Comparison of ENCODE assay signal across 21 mouse cellular contexts in the genomic region with DNA sequence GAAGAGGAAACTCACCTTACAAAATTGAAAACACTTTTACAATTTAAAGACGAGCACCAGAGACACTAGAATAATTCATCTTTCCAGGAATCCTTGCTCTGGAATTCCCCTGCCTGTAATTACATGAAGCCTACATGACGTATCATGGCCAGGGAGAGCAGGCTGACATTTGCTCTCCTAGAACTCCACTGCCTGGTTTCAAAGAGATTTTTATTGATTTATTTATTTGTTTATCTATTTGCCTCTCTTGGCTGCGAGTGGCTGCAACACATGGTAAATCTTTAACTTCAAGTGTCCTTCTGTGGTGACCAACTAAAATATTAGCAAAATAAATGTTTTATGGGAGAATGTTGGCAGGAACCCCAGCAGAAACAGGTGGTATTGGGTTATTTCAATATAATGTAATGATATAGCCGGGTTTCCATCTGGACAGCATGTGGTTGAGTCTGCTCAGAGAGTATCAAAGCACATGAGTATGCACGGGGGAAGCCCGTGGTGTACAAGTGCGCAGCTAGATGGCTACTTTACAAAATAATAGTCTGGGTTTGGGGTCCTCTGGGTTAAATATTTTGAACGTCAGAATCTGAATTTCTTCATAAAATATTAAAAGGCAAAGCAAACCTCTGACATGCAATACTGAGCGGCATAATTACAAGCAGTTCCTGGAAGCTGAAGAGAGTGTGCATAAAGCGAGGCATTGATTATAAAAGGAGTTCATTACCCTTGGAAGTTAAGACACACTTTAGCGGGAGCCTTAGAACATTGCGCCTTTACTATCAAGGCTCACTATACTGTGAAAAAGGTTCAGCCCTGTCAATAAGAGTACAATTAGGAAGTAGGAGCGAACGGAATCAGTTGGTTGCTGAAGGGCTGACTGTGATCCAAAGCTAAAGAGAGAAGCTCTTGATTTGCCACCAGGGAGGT.
DNase-seq lines count a peak whose midpoint lies in the region; ATAC-seq and TF ChIP-seq lines count a peak whose summit lies in the region.
"Had no signal": no experiment of that assay in that cellular context is flagged by ENCODE, and none has a peak within 500 bp of the region (broad histone marks: within the 10 kb centered on the region; RNA-seq: fewer than 3 reads in every experiment).

No protein-coding gene starts in this region.

- no peak overlapping the region for H3K4me2 ChIP-seq in hindbrain, embryonic 16.5 days (ENCODE audit: low read length)
- H3K4me2 ChIP-seq in hindbrain, embryonic 13.5 days = no peak overlapping the region
- H3K4me2 ChIP-seq: embryonic facial prominence, embryonic 13.5 days; intestine, embryonic 15.5 days; liver, embryonic 15.5 days had no signal

- H3K9me3 ChIP-seq in hindbrain, embryonic 16.5 days (ENCODE audit: control insufficient read depth, low read length) = no peaks in the 10 kb centered on the region
- H3K9me3 ChIP-seq in hindbrain, embryonic 13.5 days = no peaks in the 10 kb centered on the region
- H3K9me3 ChIP-seq: embryonic facial prominence, embryonic 13.5 days; heart, embryonic 10.5 days; intestine, embryonic 15.5 days; liver, embryonic 15.5 days had no signal

- H3K4me1 ChIP-seq in hindbrain, embryonic 16.5 days (ENCODE audit: control insufficient read depth, insufficient read depth, low read depth, low read length) = no peaks in the 10 kb centered on the region
- H3K4me1 ChIP-seq in hindbrain, embryonic 13.5 days (replicated peaks) = no peaks in the 10 kb centered on the region
- no peaks in the 10 kb centered on the region; the same call in 1 of the 2 replicates for H3K4me1 ChIP-seq in liver, adult 2 months (ENCODE audit: control insufficient read depth, insufficient read depth, low read length)
- H3K4me1 ChIP-seq: embryonic facial prominence, embryonic 13.5 days; heart, embryonic 10.5 days; intestine, embryonic 15.5 days; liver, embryonic 15.5 days had no signal

- no peak overlapping the region for H3K9ac ChIP-seq in hindbrain, embryonic 16.5 days (ENCODE audit: low read depth, low read length)
- no peak overlapping the region for H3K9ac ChIP-seq in hindbrain, embryonic 13.5 days
- H3K9ac ChIP-seq in liver, adult 2 months (ENCODE audit: low read depth, low read length) = no peak overlapping the region
- H3K9ac ChIP-seq: embryonic facial prominence, embryonic 13.5 days; intestine, embryonic 15.5 days; liver, embryonic 15.5 days had no signal

- H3K36me3 ChIP-seq in hindbrain, embryonic 16.5 days (ENCODE audit: control insufficient read depth, insufficient read depth, low read length) = no peaks in the 10 kb centered on the region
- H3K36me3 ChIP-seq in hindbrain, embryonic 13.5 days = no peaks in the 10 kb centered on the region
- no peaks in the 10 kb centered on the region for H3K36me3 ChIP-seq in liver, adult 2 months (ENCODE audit: control insufficient read depth, insufficient read depth, low read length)
- H3K36me3 ChIP-seq: embryonic facial prominence, embryonic 13.5 days; heart, embryonic 10.5 days; intestine, embryonic 15.5 days; liver, embryonic 15.5 days had no signal

- TF ChIP-seq CTCF in liver, adult 2 months (IDR thresholded peaks at IDR 0.05; ENCODE audit: low read depth, low read length) = no peak

- peak; percentile 87 for DNase-seq in liver, adult 2 months (ENCODE audit: extremely low read depth, low read depth, low spot score)
- DNase-seq in liver = no peak
- DNase-seq in right cerebral cortex, postnatal 10 days (ENCODE audit: low spot score in 2 of 2) = peak; percentile 21 to 23
- DNase-seq in right cerebral cortex, postnatal 36 days (ENCODE audit: low spot score in 2 of 2) = no peak
- DNase-seq in adrenal gland, postnatal 4 days (ENCODE audit: low spot score in 2 of 2) = no peak
- no peak for DNase-seq in lung, postnatal 14 days
- DNase-seq: adrenal gland, postnatal 25 days; cerebellum, adult 11 months; heart, postnatal 4 days; thymus, adult 2 months; thymus, postnatal 4 days had no signal

- H3K4me3 ChIP-seq in hindbrain, embryonic 16.5 days (ENCODE audit: low read length) = no peak overlapping the region
- no peak overlapping the region for H3K4me3 ChIP-seq in hindbrain, embryonic 13.5 days
- H3K4me3 ChIP-seq in liver, adult 2 months (ENCODE audit: insufficient read depth, low read depth, low read length) = no peak overlapping the region
- H3K4me3 ChIP-seq: embryonic facial prominence, embryonic 13.5 days; heart, embryonic 10.5 days; intestine, embryonic 15.5 days; left cerebral cortex, adult 2 months; liver, embryonic 15.5 days had no signal

- H3K27me3 ChIP-seq in hindbrain, embryonic 16.5 days (replicated peaks; ENCODE audit: control insufficient read depth, insufficient read depth, low read length) = no peaks in the 10 kb centered on the region
- no peaks in the 10 kb centered on the region for H3K27me3 ChIP-seq in hindbrain, embryonic 13.5 days
- no peaks in the 10 kb centered on the region for H3K27me3 ChIP-seq in liver, adult 2 months (ENCODE audit: control insufficient read depth, insufficient read depth, low read length)
- H3K27me3 ChIP-seq: embryonic facial prominence, embryonic 13.5 days; intestine, embryonic 15.5 days; liver, embryonic 15.5 days had no signal

- no peak for TF ChIP-seq POLR2A in liver, adult 2 months (IDR thresholded peaks at IDR 0.05; ENCODE audit: extremely low read depth, insufficient read depth, low read length)

- WGBS in hindbrain, embryonic 16.5 days = 75% methylated on average over 14 of the region's 14 CpGs
- 74% methylated on average over 14 of the region's 14 CpGs for WGBS in hindbrain, embryonic 13.5 days
- 55% methylated on average over 14 of the region's 14 CpGs for WGBS in liver, adult 2 months

- H3K79me2 ChIP-seq in liver, adult 2 months (ENCODE audit: control insufficient read depth, insufficient read depth, low read length) = no peaks in the 10 kb centered on the region

- H3K27ac ChIP-seq in hindbrain, embryonic 16.5 days (ENCODE audit: low read depth, low read length) = no peak overlapping the region
- no peak overlapping the region for H3K27ac ChIP-seq in hindbrain, embryonic 13.5 days
- no peak overlapping the region for H3K27ac ChIP-seq in liver, adult 2 months (replicated peaks; ENCODE audit: insufficient read depth, low read depth, low read length)
- H3K27ac ChIP-seq: embryonic facial prominence, embryonic 13.5 days; heart, embryonic 10.5 days; intestine, embryonic 15.5 days; left cerebral cortex, adult 2 months; liver, embryonic 15.5 days; macrophage; stomach, postnatal 0 days had no signal

- ATAC-seq in hindbrain, embryonic 16.5 days = peak; percentile 65
- no peak for ATAC-seq in hindbrain, embryonic 13.5 days (ENCODE audit: low FRiP score)
- ATAC-seq: forebrain, embryonic 14.5 days; intestine, embryonic 15.5 days had no signal

Comparison
In these comparisons a context has a peak if more than half of its experiments do, and no peak if none do; other contexts are left out.
1. DNase-seq: peak in liver, adult 2 months (single experiment) and right cerebral cortex, postnatal 10 days (2 of 2); none in liver (single experiment), right cerebral cortex, postnatal 36 days (0 of 2), adrenal gland, postnatal 4 days (0 of 2) and lung, postnatal 14 days (single experiment).